Mouse (Mus musculus) limb, embryonic 10.5 days (tissue): ENCODE results near the gene Prps2. TPM values are rescaled to one million over a fixed set of nuclear protein-coding genes. Genes with fewer than 3 reads are reported as not detected.

ENCODE experiments used
- DNase-seq: peaks from one replicate; pipeline ENCODE4 v3.0.0-alpha.2; 2017; ENCODE audit warnings: low spot score
- H3K27ac ChIP-seq: fragments of 300-500 bp; sonication (generic); 2 replicates; pipeline ENCODE4 v1.5.1; 2016; ENCODE audit warnings: mild to moderate bottlenecking
- H3K27me3 ChIP-seq: fragments of 300-500 bp; sonication (generic); 2 replicates; pipeline ENCODE4 v1.6.1; 2016; ENCODE audit warnings: low read depth, mild to moderate bottlenecking; ENCODE audit not compliant: poor library complexity, severe bottlenecking
- H3K36me3 ChIP-seq: fragments of 300-500 bp; sonication (generic); 2 replicates; pipeline ENCODE4 v1.6.1; 2016; ENCODE audit warnings: mild to moderate bottlenecking, moderate library complexity
- H3K4me1 ChIP-seq: fragments of 300-500 bp; sonication (generic); 2 replicates; pipeline ENCODE4 v1.6.1; 2016
- H3K4me3 ChIP-seq: fragments of 300-500 bp; sonication (generic); 2 replicates; pipeline ENCODE4 v1.5.1; 2016; ENCODE audit warnings: mild to moderate bottlenecking, moderate library complexity
- H3K9me3 ChIP-seq: fragments of 300-500 bp; sonication (generic); replicated peaks from 2 replicates; pipeline ENCODE4 v1.6.1; 2016; ENCODE audit warnings: mild to moderate bottlenecking
- WGBS: fragments of 180-500 bp; shearing (Covaris S2); methylation state at CpG from one replicate; pipeline ENCODE4 v1.1.7; 2016; 5-methylcytosine and 5-hydroxymethylcytosine counted together
- polyA plus RNA-seq: library from polyadenylated mRNA; unstranded; fragments of >200 nt; fragmentation: Nextera tagmentation; extraction: Ambion mirVana; gene quantifications from 2 replicates; pipeline ENCODE4 v1.2.1, GENCODE M21; 2016

Prps2 gene
- polyA plus RNA-seq, 1 experiment from 2014 or later, result 15.4 TPM

GRCm38 (mm10) chrX:167344356-167344755, 38.2 kb downstream of the Prps2 start:
- H3K9me3 ChIP-seq, result no peaks in the 10 kb centered on the region
- peaks cover 92% of the 10 kb centered on the region for H3K27me3 ChIP-seq
- WGBS, result 91% methylated on average over 1 of the region's 1 CpGs
- no peak for DNase-seq
- no peaks in the 10 kb centered on the region for H3K4me1 ChIP-seq
- no peak overlapping the region for H3K27ac ChIP-seq
- H3K36me3 ChIP-seq, result no peaks in the 10 kb centered on the region
- H3K4me3 ChIP-seq, result no peak overlapping the region

- WGBS, result 95% methylated on average over 3 of the region's 3 CpGs
- Histone ChIP-seq H3K27ac (no peak overlapping the region), H3K4me1 (no peaks in the 10 kb centered on the region), H3K4me3 (no peak overlapping the region), H3K27me3 (peaks cover 92% of the 10 kb centered on the region), H3K9me3 (no peaks in the 10 kb centered on the region), H3K36me3 (no peaks in the 10 kb centered on the region)
- DNase-seq, result no peak
Observed at GRCm38 (mm10) chrX:167341811-167342210, 40.7 kb downstream of the Prps2 start.

GRCm38 (mm10) chrX:167340190-167340589, 42.4 kb downstream of the Prps2 start:
- H3K4me1 ChIP-seq, result no peaks in the 10 kb centered on the region
- H3K9me3 ChIP-seq, result no peaks in the 10 kb centered on the region
- H3K27ac ChIP-seq, result no peak overlapping the region
- H3K4me3 ChIP-seq, result no peak overlapping the region
- H3K27me3 ChIP-seq, result peaks cover 90% of the 10 kb centered on the region
- no peaks in the 10 kb centered on the region for H3K36me3 ChIP-seq
- 87% methylated on average over 2 of the region's 2 CpGs for WGBS
- DNase-seq, result no peak

- DNase-seq, result no peak
- no peaks in the 10 kb centered on the region for H3K4me1 ChIP-seq
- no peaks in the 10 kb centered on the region for H3K36me3 ChIP-seq
- no peak overlapping the region for H3K4me3 ChIP-seq
- no peak overlapping the region for H3K27ac ChIP-seq
- H3K9me3 ChIP-seq, result no peaks in the 10 kb centered on the region
- WGBS, result 89% methylated on average over 1 of the region's 1 CpGs
- H3K27me3 ChIP-seq, result peaks cover 90% of the 10 kb centered on the region
Observed at GRCm38 (mm10) chrX:167337990-167338389, 44.6 kb downstream of the Prps2 start.

- H3K4me3 ChIP-seq, result no peak overlapping the region
- peaks cover 93% of the 10 kb centered on the region for H3K27me3 ChIP-seq
- H3K4me1 ChIP-seq, result no peaks in the 10 kb centered on the region
- 100% methylated on average over 1 of the region's 1 CpGs for WGBS
- H3K9me3 ChIP-seq, result no peaks in the 10 kb centered on the region
- H3K27ac ChIP-seq, result no peak overlapping the region
- DNase-seq, result no peak
- no peaks in the 10 kb centered on the region for H3K36me3 ChIP-seq
Observed at GRCm38 (mm10) chrX:167334571-167334970, 48.0 kb downstream of the Prps2 start.

- 62% methylated on average over 1 of the region's 1 CpGs for WGBS
- H3K36me3 ChIP-seq, result no peaks in the 10 kb centered on the region
- H3K27ac ChIP-seq, result no peak overlapping the region
- peaks cover 91% of the 10 kb centered on the region for H3K27me3 ChIP-seq
- DNase-seq, result no peak
- no peaks in the 10 kb centered on the region for H3K9me3 ChIP-seq
- H3K4me3 ChIP-seq, result no peak overlapping the region
- no peaks in the 10 kb centered on the region for H3K4me1 ChIP-seq
Observed at GRCm38 (mm10) chrX:167332607-167333006, 49.9 kb downstream of the Prps2 start.

GRCm38 (mm10) chrX:167330993-167331392, 51.6 kb downstream of the Prps2 start:
- 85% methylated on average over 4 of the region's 4 CpGs for WGBS
- peaks cover 95% of the 10 kb centered on the region for H3K27me3 ChIP-seq

GRCm38 (mm10) chrX:167330399-167330798, 52.1 kb downstream of the Prps2 start, which contains the start of gene Tlr7:
Gene Tlr7 (minus strand): TSS chrX:167330558.
- Histone ChIP-seq H3K36me3 (no peaks in the 10 kb centered on the region), H3K27me3 (peaks cover 95% of the 10 kb centered on the region), H3K9me3 (no peaks in the 10 kb centered on the region), H3K4me1 (no peaks in the 10 kb centered on the region), H3K4me3 (no peak within 1 kb of the TSS), H3K27ac (no peak within 1 kb of the TSS)
- 84% methylated on average over 6 of the region's 6 CpGs for WGBS
- no peak for DNase-seq

More at GRCm38 (mm10) chrX:167330993-167331392, 51.6 kb downstream of the Prps2 start:
- no peaks in the 10 kb centered on the region for H3K4me1 ChIP-seq
- no peaks in the 10 kb centered on the region for H3K36me3 ChIP-seq
- H3K27ac ChIP-seq, result no peak overlapping the region
- no peak for DNase-seq
- no peak overlapping the region for H3K4me3 ChIP-seq
- no peaks in the 10 kb centered on the region for H3K9me3 ChIP-seq

- H3K27me3 ChIP-seq, result peaks cover 95% of the 10 kb centered on the region
- 97% methylated on average over 1 of the region's 1 CpGs for whole genome bisulfite sequencing
Observed at GRCm38 (mm10) chrX:167329620-167330019, 52.9 kb downstream of the Prps2 start.

GRCm38 (mm10) chrX:167329098-167329497, 53.5 kb downstream of the Prps2 start:
- Histone ChIP-seq H3K4me3 (no peak overlapping the region), H3K27me3 (peaks cover 95% of the 10 kb centered on the region), H3K4me1 (no peaks in the 10 kb centered on the region), H3K9me3 (no peaks in the 10 kb centered on the region), H3K27ac (no peak overlapping the region), H3K36me3 (no peaks in the 10 kb centered on the region)
- no peak for DNase-seq
- WGBS, result 89% methylated on average over 1 of the region's 1 CpGs

More at GRCm38 (mm10) chrX:167329620-167330019, 52.9 kb downstream of the Prps2 start:
- no peak for DNase-seq
- Histone ChIP-seq H3K4me3 (no peak overlapping the region), H3K4me1 (no peaks in the 10 kb centered on the region), H3K27ac (no peak overlapping the region), H3K36me3 (no peaks in the 10 kb centered on the region), H3K9me3 (no peaks in the 10 kb centered on the region)

GRCm38 (mm10) chrX:167328519-167328918, 54.0 kb downstream of the Prps2 start:
- DNase-seq, result no peak
- H3K27me3 ChIP-seq, result peaks cover 94% of the 10 kb centered on the region
- H3K9me3 ChIP-seq, result no peaks in the 10 kb centered on the region
- no peaks in the 10 kb centered on the region for H3K4me1 ChIP-seq
- H3K36me3 ChIP-seq, result no peaks in the 10 kb centered on the region
- H3K27ac ChIP-seq, result no peak overlapping the region
- no peak overlapping the region for H3K4me3 ChIP-seq
- WGBS, result 89% methylated on average over 3 of the region's 3 CpGs

GRCm38 (mm10) chrX:167323742-167324141, 58.8 kb downstream of the Prps2 start:
- H3K4me3 ChIP-seq, result no peak overlapping the region
- H3K4me1 ChIP-seq, result no peaks in the 10 kb centered on the region
- H3K9me3 ChIP-seq, result no peaks in the 10 kb centered on the region
- 44% methylated on average over 1 of the region's 1 CpGs for WGBS
- DNase-seq, result no peak
- no peaks in the 10 kb centered on the region for H3K36me3 ChIP-seq
- H3K27me3 ChIP-seq, result peaks cover 97% of the 10 kb centered on the region
- H3K27ac ChIP-seq, result no peak overlapping the region

- no peaks in the 10 kb centered on the region for H3K4me1 ChIP-seq
- H3K27ac ChIP-seq, result no peak overlapping the region
- H3K36me3 ChIP-seq, result no peaks in the 10 kb centered on the region
- WGBS, result 79% methylated on average over 4 of the region's 4 CpGs
- peaks cover 99% of the 10 kb centered on the region for H3K27me3 ChIP-seq
- H3K9me3 ChIP-seq, result no peaks in the 10 kb centered on the region
- DNase-seq, result no peak
- H3K4me3 ChIP-seq, result no peak overlapping the region
Observed at GRCm38 (mm10) chrX:167321233-167321806, 61.2 kb downstream of the Prps2 start.
